Mouse (Mus musculus): ENCODE results near the gene Nkain1. TPM values are rescaled to one million over a fixed set of nuclear protein-coding genes. Genes with fewer than 3 reads are reported as not detected.

Gene Nkain1
- polyA plus RNA-seq (2012; rRNA removed): 31.9 and 34.2 TPM in 2 replicates

DNA sequence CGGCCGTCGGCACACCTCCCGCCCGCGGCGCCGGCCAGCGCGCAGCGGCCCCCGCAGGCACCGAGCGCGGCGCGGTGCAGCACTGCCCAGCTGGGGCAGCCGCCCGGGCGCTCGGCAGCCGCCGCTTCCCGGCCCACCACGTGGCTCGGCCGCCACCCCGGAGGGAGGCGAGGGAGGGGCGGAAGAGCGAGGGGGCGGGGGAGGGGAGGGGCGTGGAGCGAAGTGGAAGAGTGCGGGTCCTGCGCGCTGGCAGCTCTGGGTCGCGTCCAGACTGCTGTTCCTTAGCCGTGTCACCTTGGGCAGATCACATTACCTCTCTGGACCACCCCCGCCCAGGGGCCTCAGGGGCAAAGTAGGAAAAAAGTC, at the start of gene Nkain1:
Gene Nkain1, minus strand, starts transcription at position 126 of the 366 bp plus-strand sequence.
- DNase-seq (ENCODE audit: extremely low spot score in 1 of 2, low spot score in 1 of 2): no peak

DNA sequence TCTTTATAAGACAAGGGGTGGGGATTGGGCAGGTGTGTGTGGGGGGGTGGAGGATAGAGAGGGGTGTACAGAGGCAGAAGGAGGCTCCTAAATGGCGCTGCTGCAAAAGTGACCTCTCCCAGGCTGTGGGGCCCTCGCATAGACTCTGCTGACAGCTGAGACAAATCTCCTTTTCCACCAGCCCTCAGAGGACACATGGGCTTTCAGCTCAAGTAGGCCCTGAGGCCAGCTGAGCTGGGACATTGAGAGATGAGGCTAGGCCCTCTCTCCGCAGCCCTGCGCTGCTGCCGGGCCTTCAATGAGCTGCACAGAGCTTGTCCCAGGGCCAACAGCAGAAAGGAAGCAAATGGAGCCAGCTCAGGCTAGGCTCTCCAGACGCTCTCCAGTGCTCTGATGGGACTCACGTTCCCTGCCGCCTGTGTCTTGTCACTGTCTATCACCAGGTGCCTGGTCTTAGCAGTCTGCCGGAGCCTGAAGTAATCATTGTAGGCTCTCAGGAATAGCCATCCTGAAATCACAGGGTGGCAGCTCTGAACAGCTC, 4.8 kb upstream of the Nkain1 start:
- no peak for DNase-seq (ENCODE audit: extremely low spot score in 1 of 2, low spot score in 1 of 2)

DNA sequence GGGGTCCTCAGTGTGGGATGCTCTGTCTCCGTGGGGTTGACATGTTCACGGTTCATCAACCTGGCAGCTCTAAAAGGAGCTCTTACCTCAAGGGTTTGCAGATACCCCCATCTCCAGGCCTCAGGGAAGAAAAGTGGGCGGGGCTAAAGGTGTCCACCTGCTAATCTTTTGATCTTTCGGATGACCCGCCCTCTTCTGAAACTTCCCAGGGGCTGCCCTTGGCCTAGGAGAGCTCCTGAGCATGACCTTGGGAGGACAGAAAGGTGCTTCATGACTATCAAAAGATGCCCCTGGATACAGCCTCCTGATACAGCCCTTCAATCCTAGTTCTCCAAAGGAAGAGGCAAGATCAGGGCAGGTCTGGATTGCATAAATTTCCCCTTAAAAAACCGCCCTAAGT, 3.1 kb upstream of the Nkain1 start:
- no peak for DNase-seq (ENCODE audit: extremely low spot score in 1 of 2, low spot score in 1 of 2)

GRCm38 (mm10) chr4:130576247-130576931, 2.4 kb upstream of the Nkain1 start:
- DNase-seq (ENCODE audit: extremely low spot score in 1 of 2, low spot score in 1 of 2): no peak

- DNase-seq (ENCODE audit: extremely low spot score in 1 of 2, low spot score in 1 of 2): no peak
Measured at GRCm38 (mm10) chr4:130575533-130575932, 1.6 kb upstream of the Nkain1 start.

GRCm38 (mm10) chr4:130574861-130575460, 988 bp upstream of the Nkain1 start:
- no peak for DNase-seq (ENCODE audit: extremely low spot score in 1 of 2, low spot score in 1 of 2)

- peak in 1 of 2 experiments; percentile 32 for DNase-seq (ENCODE audit: extremely low spot score in 1 of 2, low spot score in 1 of 2)
Measured at GRCm38 (mm10) chr4:130573351-130574047, 474 bp downstream of the Nkain1 start.

GRCm38 (mm10) chr4:130573012-130573350, 992 bp downstream of the Nkain1 start:
- no peak for DNase-seq (ENCODE audit: extremely low spot score in 1 of 2, low spot score in 1 of 2)

GRCm38 (mm10) chr4:130572545-130572944, 1.4 kb downstream of the Nkain1 start:
- DNase-seq (ENCODE audit: extremely low spot score in 1 of 2, low spot score in 1 of 2): no peak

- DNase-seq (ENCODE audit: extremely low spot score in 1 of 2, low spot score in 1 of 2): no peak
Measured at GRCm38 (mm10) chr4:130570941-130571720, 2.8 kb downstream of the Nkain1 start.

DNA sequence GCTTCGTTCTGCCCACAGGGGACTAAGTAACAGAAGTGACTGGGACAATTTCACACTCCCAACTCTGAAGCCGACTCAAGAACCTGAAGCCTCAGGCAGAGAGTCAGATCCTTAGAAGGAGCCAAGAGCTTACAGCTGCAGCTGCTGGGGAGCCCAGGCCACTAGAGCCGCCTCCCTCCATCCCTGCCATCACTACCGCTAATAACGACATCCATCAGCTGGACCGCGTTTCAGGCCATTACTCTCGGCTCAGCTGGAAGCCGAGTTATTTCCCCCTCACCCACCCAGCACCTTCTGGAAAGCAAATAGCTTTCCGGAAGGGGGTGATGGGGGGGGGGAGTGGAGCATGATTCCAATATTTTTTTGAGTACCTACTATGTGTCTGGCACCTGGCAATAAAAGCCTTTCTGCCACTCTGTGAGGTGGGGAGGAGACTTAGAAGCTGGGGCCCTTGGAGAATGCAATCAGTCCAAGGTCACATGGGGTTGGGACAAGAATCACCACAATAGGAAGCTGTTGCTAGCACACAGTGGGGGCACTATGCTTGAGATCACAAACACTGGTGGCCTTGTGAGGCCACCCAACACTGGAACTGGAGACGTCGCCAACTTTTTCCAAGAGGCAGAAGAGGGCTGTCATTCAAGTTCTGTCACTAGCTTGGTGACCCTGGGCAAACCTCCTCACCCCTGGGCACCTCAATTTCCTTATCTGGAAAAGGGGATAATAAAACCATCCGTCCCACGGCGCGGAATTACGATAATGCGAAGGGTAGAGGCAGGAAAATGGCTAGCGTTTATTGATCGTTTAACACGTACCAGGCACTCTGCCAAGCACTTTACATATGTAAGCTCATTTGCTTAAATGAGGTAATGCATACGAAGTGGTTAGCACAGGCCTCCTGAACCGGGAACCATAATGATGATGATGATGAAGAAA, 5.7 kb downstream of the Nkain1 start:
- no peak for DNase-seq (ENCODE audit: extremely low spot score in 1 of 2, low spot score in 1 of 2)

- DNase-seq (ENCODE audit: extremely low spot score in 1 of 2, low spot score in 1 of 2): no peak
Measured at GRCm38 (mm10) chr4:130563820-130564219, 10.2 kb downstream of the Nkain1 start.

DNA sequence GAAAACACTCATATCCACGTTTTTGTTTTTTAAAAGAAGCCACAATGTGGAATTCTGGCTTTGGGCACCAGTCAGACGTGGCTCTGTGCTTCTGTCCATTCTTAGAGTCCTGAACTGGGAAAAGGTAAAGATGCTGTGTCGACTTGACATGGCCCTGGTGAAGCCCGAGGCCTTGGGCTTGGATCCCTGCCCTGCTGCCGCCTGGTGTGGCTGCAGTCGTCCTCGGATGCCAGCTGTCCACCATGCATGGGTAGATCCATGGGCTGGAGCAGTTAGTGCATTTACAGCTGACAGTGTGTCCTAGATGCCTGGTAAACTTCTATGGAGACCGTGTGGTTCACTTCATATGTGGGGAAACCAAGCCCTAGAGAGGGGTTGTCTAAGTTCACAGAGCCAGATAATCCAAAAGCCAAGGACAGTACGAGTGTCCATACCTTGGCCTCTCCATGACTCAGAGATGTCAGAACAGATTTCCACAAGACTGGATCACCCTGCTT, 10.7 kb downstream of the Nkain1 start:
- DNase-seq (ENCODE audit: extremely low spot score in 1 of 2, low spot score in 1 of 2): no peak

DNA sequence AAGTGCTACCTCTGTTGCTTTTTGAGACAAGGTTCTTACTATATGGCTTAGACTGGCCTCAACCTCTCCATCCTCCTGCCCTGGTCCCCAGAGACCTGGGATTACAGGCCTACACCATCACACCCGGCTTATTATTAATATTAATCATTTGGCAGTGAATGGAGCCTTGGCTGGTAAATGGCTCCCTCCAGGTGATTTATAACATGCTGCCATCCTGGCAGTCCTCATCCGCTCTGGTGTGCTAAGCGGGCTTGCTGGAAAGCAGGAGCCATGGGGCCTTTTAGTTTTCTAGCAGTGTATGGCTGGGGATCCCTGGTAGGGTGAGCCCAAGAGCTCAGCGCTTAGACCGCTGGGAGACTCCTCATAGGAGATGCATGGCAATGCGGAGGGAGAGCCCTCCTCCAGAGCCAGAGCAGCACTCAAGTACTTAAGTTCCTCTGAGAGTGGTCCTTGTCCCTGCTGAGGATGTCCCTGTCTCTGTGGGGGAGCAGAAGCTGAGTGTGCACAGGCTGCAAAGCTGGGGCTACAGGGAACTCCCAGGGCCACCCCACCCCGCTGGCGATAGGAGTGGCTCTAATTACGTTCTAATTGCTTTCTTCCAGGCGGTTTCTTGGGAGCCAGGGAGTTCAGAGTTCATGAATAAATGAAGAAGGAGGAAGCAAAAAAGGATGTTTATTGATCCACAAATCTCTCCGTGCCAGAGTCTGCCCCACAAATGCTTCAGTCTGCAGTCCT, 13.2 kb downstream of the Nkain1 start:
- no peak for DNase-seq (ENCODE audit: extremely low spot score in 1 of 2, low spot score in 1 of 2)

DNA sequence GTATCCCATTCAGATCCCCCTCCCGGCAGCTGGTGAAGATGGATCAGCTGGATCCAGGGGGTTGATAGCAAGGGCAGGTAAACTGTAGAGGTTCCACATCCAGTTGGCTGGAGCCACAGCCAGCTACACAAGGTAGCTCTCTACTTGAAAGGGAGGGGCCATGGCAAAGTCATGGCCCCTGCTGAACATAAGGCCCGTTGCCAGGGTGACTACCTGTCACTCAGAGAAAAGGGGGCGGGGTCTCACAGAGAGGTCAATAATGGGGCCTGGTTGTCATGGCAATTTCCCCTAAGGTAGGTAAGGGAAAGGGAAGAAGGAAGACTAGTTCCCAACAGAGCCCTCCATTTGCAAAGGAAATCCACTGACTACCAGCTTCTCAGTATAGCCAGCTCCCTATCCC, 14.8 kb downstream of the Nkain1 start:
- no peak for DNase-seq (ENCODE audit: extremely low spot score in 1 of 2, low spot score in 1 of 2)

DNA sequence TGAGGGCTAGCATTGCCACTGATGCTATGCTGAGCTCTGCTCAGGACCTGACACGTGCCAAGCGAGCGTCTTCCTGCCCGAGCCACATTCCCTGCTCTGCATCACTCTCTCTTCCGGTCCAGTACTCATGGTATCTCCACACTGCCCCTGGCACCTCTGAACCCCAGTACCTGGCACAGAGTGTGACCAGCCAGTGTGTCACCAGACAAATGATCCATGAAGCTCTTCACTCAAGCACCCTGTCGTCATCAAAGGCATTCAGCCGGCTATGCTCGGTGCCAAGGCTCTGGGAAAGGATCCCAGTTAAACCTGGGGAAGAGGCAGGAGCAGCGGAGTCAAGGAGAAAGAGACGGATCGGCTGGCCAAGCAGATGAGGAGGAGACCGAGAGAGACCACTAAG, 16.1 kb downstream of the Nkain1 start:
- no peak for DNase-seq (ENCODE audit: extremely low spot score in 1 of 2, low spot score in 1 of 2)

GRCm38 (mm10) chr4:130556992-130557391, 17.0 kb downstream of the Nkain1 start:
- no peak for DNase-seq (ENCODE audit: extremely low spot score in 1 of 2, low spot score in 1 of 2)

- DNase-seq (ENCODE audit: extremely low spot score in 1 of 2, low spot score in 1 of 2): no peak
Measured at GRCm38 (mm10) chr4:130556224-130556623, 17.7 kb downstream of the Nkain1 start.

DNA sequence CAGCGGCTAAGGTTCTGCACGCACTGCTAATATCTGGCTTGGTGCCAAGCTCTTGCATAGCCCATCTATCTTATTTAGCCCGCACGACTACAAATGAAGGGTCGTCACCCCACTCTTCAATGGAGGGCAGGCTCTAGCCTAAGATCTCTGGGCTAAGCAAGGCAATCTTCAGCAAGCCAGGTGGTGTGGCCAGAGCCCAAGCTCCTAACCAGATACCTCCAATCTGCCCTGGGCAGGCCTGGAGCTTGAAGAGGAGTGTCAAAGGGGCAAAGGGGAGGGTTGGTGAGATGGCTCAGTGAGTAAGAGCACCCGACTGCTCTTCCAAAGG, 20.9 kb downstream of the Nkain1 start:
- no peak for DNase-seq (ENCODE audit: extremely low spot score in 1 of 2, low spot score in 1 of 2)

Data from frontal cortex, adult 2 months (tissue).